Mouse (Mus musculus) limb, embryonic 11.5 days (tissue): Measurements from ENCODE around the gene Ovol2. TPM values are rescaled to one million over a fixed set of nuclear protein-coding genes. Genes with fewer than 3 reads are reported as not detected.

Source experiments
- ATAC-seq: fragments of 200-750 bp; cut with Nextera tagmentation; 2 replicates; pipeline ENCODE4 v1.8.0; 2017; ENCODE audit warnings: low read depth; ENCODE audit not compliant: insufficient number of reproducible peaks, low FRiP score, low TSS enrichment
- DNase-seq: peaks from one replicate; pipeline ENCODE4 v3.0.0-alpha.2; 2015; ENCODE audit warnings: low spot score
- H3K27ac ChIP-seq: fragments of 300-500 bp; sonication (generic); replicated peaks from 2 replicates; pipeline ENCODE4 v1.5.1; 2014; ENCODE audit warnings: low read depth, mild to moderate bottlenecking, low read length
- H3K27me3 ChIP-seq: fragments of 300-500 bp; sonication (generic); 2 replicates; pipeline ENCODE4 v1.6.1; 2014; ENCODE audit warnings: mild to moderate bottlenecking, low read length, mixed read lengths; ENCODE audit not compliant: control insufficient read depth, insufficient read depth
- H3K36me3 ChIP-seq: fragments of 300-500 bp; sonication (generic); 2 replicates; pipeline ENCODE4 v1.6.1; 2014; ENCODE audit warnings: mild to moderate bottlenecking, low read length, moderate library complexity, mixed read lengths; ENCODE audit not compliant: control insufficient read depth, insufficient read depth
- H3K4me1 ChIP-seq: fragments of 300-500 bp; sonication (generic); 2 replicates; pipeline ENCODE4 v1.6.1; 2014; ENCODE audit warnings: low read length, mixed read lengths; ENCODE audit not compliant: control insufficient read depth, insufficient read depth
- H3K4me2 ChIP-seq: fragments of 300-500 bp; sonication (generic); 2 replicates; pipeline ENCODE4 v1.6.1; 2014; ENCODE audit warnings: low read depth, mild to moderate bottlenecking, moderate library complexity; ENCODE audit not compliant: severe bottlenecking
- H3K4me3 ChIP-seq: fragments of 300-500 bp; sonication (generic); 2 replicates; pipeline ENCODE4 v1.5.1; 2014; ENCODE audit warnings: low read depth, low read length
- H3K9ac ChIP-seq: fragments of 300-500 bp; sonication (generic); 2 replicates; pipeline ENCODE4 v1.6.1; 2014; ENCODE audit warnings: mild to moderate bottlenecking, low read length
- H3K9me3 ChIP-seq: fragments of 300-500 bp; sonication (generic); 2 replicates; pipeline ENCODE4 v1.6.1; 2016; ENCODE audit warnings: low read length; ENCODE audit not compliant: control insufficient read depth
- WGBS: fragments of 180-500 bp; shearing (Covaris S2); extraction: QIAGEN DNeasy Blood & Tissue Kit; methylation state at CpG from one replicate; pipeline ENCODE4 v1.1.7; 2014; 5-methylcytosine and 5-hydroxymethylcytosine counted together
- polyA plus RNA-seq: library from polyadenylated mRNA; unstranded; fragments of >200 nt; fragmentation: Nextera tagmentation; extraction: Ambion mirVana; gene quantifications from 2 replicates; pipeline ENCODE4 v1.2.1, GENCODE M21; 2014

Gene Ovol2
- polyA plus RNA-seq, 1 experiment from 2014 or later = 0.53 TPM

DNA sequence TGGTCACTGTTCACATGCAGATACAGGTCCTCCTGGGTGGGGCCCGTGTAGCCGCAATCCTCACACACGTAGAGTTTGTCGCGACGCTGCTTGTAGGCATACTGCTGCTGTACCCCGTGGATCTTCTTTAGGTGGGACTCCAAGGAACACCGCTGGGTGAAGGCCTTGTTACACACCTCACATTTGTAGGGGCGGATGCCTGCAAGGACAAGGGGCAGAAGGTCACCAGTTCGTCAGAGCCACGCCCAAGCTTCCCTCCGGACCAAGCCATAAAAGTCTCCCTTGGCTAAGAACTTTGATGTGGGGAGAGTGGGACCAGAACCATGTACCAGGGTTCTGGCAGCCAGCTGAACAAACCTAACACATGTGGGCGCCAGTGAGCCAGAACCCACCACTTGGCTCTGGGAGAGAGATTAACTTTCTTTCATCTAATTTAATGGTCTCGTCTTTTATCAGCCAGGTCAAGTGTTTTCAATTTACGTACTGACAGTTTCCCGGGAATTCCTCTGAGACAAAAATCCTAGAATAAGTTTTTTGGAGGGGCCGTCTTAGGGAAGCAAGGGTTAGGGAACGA is 26.1 kb downstream of the Ovol2 start:
- H3K9ac ChIP-seq = no peak overlapping the region
- H3K9me3 ChIP-seq = no peaks in the 10 kb centered on the region
- no peak overlapping the region for H3K27ac ChIP-seq
- 47% methylated on average over 18 of the region's 18 CpGs for WGBS
- ATAC-seq (no peak), DNase-seq (no peak)
- no peaks in the 10 kb centered on the region for H3K36me3 ChIP-seq
- H3K4me2 ChIP-seq = no peak overlapping the region
- H3K4me3 ChIP-seq = no peak overlapping the region
- no peaks in the 10 kb centered on the region for H3K4me1 ChIP-seq
- H3K27me3 ChIP-seq = no peaks in the 10 kb centered on the region

DNA sequence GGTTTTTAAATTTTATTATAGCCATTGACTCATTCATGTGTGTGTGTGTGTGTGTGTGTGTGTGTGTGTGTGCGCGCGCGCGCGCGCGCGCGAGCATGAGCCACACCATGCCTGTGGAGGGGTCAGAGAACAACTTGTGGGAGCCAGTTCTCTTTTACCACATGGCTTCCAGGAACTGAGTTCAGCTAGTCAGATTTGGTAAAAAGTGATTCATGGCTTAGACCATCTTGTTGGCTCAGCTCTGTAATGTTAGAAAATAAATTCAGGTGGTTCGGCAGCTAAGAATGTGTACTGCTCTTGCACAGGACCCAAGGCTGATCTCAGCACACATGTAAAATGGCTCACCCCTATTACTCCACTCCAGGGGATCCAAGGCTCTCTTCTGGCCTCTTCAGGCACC is 30.8 kb downstream of the Ovol2 start:
- H3K27ac ChIP-seq = no peak overlapping the region
- H3K4me3 ChIP-seq = no peak overlapping the region
- no peak overlapping the region for H3K4me2 ChIP-seq
- no peaks in the 10 kb centered on the region for H3K36me3 ChIP-seq
- ATAC-seq = no peak
- H3K27me3 ChIP-seq = no peaks in the 10 kb centered on the region
- no peaks in the 10 kb centered on the region for H3K4me1 ChIP-seq
- H3K9ac ChIP-seq = no peak overlapping the region
- 96% methylated on average over 11 of the region's 11 CpGs for WGBS
- no peak for DNase-seq
- H3K9me3 ChIP-seq = no peaks in the 10 kb centered on the region

- Histone ChIP-seq H3K9me3 (no peaks in the 10 kb centered on the region), H3K4me1 (no peaks in the 10 kb centered on the region), H3K27ac (no peak overlapping the region), H3K4me2 (no peak overlapping the region), H3K27me3 (no peaks in the 10 kb centered on the region), H3K4me3 (no peak overlapping the region), H3K36me3 (no peaks in the 10 kb centered on the region), H3K9ac (no peak overlapping the region)
- no peak for DNase-seq
- WGBS = 80% methylated on average over 9 of the region's 9 CpGs
- ATAC-seq = no peak
Observed at GRCm38 (mm10) chr2:144299749-144300669, 31.9 kb downstream of the Ovol2 start.

DNA sequence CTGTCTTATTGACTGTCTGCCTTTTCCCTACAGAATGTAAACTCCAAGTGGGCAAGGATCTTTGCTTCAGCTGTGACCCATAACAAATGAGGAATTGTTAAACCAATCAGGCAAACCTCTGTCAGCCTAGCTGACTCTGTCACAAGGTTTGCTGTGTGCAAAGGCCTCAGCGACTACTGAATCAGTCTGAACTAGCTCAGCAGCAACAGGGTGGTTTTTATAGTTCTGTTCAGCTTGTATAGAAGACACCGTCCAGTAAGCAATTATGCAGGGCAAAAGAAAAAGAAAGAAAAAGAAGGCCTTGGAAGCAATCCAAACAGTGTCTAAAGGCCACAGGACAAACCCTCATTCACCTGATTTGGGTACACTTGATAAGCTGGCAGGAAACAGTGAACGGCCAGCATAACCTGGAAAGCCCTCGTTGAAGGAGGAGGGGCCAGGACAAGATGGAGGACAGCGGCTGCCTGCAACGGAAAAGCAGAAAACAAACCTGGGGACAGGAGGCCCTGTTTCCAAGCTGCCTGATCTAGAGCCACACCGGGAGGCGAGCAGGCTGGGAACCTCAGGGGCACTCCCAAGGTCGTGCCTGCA is 36.7 kb downstream of the Ovol2 start:
- no peaks in the 10 kb centered on the region for H3K9me3 ChIP-seq
- H3K36me3 ChIP-seq = no peaks in the 10 kb centered on the region
- WGBS = 67% methylated on average over 9 of the region's 9 CpGs
- ATAC-seq (no peak), DNase-seq (no peak)
- no peaks in the 10 kb centered on the region for H3K27me3 ChIP-seq
- H3K9ac ChIP-seq = no peak overlapping the region
- H3K4me3 ChIP-seq = no peak overlapping the region
- no peaks in the 10 kb centered on the region for H3K4me1 ChIP-seq
- H3K27ac ChIP-seq = no peak overlapping the region
- no peak overlapping the region for H3K4me2 ChIP-seq

- 87% methylated on average over 11 of the region's 11 CpGs for WGBS
- no peaks in the 10 kb centered on the region for H3K36me3 ChIP-seq
- H3K9ac ChIP-seq = no peak overlapping the region
- ATAC-seq = no peak
- H3K4me2 ChIP-seq = no peak overlapping the region
- no peak overlapping the region for H3K27ac ChIP-seq
- no peaks in the 10 kb centered on the region for H3K4me1 ChIP-seq
- H3K4me3 ChIP-seq = no peak overlapping the region
- DNase-seq = no peak
- H3K9me3 ChIP-seq = no peaks in the 10 kb centered on the region
- H3K27me3 ChIP-seq = no peaks in the 10 kb centered on the region
Observed at GRCm38 (mm10) chr2:144291600-144292305, 40.2 kb downstream of the Ovol2 start.

- H3K4me3 ChIP-seq = no peak overlapping the region
- no peak overlapping the region for H3K27ac ChIP-seq
- H3K36me3 ChIP-seq = no peaks in the 10 kb centered on the region
- no peak overlapping the region for H3K4me2 ChIP-seq
- DNase-seq = no peak
- ATAC-seq = no peak
- H3K9ac ChIP-seq = no peak overlapping the region
- no peaks in the 10 kb centered on the region for H3K27me3 ChIP-seq
- H3K9me3 ChIP-seq = no peaks in the 10 kb centered on the region
- WGBS = 91% methylated on average over 7 of the region's 7 CpGs
- no peaks in the 10 kb centered on the region for H3K4me1 ChIP-seq
Observed at GRCm38 (mm10) chr2:144290321-144290720, 41.6 kb downstream of the Ovol2 start.

- no peak overlapping the region for H3K4me2 ChIP-seq
- DNase-seq (no peak), ATAC-seq (peak; percentile 28; the same call in 1 of the 2 replicates)
- H3K27ac ChIP-seq = no peak overlapping the region
- no peaks in the 10 kb centered on the region for H3K9me3 ChIP-seq
- H3K27me3 ChIP-seq = no peaks in the 10 kb centered on the region
- WGBS = 63% methylated on average over 3 of the region's 3 CpGs
- H3K4me1 ChIP-seq = no peaks in the 10 kb centered on the region
- H3K4me3 ChIP-seq = no peak overlapping the region
- H3K36me3 ChIP-seq = peaks cover 2% of the 10 kb centered on the region; the same call in 1 of the 2 replicates
- no peak overlapping the region for H3K9ac ChIP-seq
Observed at GRCm38 (mm10) chr2:144281417-144281816, 50.5 kb downstream of the Ovol2 start.

GRCm38 (mm10) chr2:144280568-144280967 is 51.4 kb downstream of the Ovol2 start:
- DNase-seq = no peak
- Histone ChIP-seq H3K9me3 (no peaks in the 10 kb centered on the region), H3K36me3 (peaks cover 2% of the 10 kb centered on the region; the same call in 1 of the 2 replicates), H3K27me3 (no peaks in the 10 kb centered on the region), H3K27ac (no peak overlapping the region), H3K4me3 (no peak overlapping the region), H3K4me1 (no peaks in the 10 kb centered on the region), H3K4me2 (no peak overlapping the region), H3K9ac (no peak overlapping the region)
- ATAC-seq = no peak
- WGBS = 82% methylated on average over 3 of the region's 3 CpGs
